Mouse (Mus musculus) small intestine, adult 2 months (tissue): ENCODE measurements around the gene Omg.

ENCODE experiments used
- CTCF ChIP-seq: fragments of 200-500 bp; IDR thresholded peaks from 2 replicates; pipeline ENCODE4 v1.5.1; 2012; ENCODE audit warnings: low read depth, mild to moderate bottlenecking, control low read depth, inconsistent platforms, low read length, moderate library complexity, mixed read lengths; ENCODE audit not compliant: insufficient replicate concordance, insufficient read length; ENCODE audit errors: extremely low read depth
- POLR2A ChIP-seq: fragments of 200-500 bp; IDR thresholded peaks from 2 replicates; pipeline ENCODE4 v1.6.1; 2012; ENCODE audit warnings: low read depth, mild to moderate bottlenecking, control low read depth, inconsistent platforms, low read length, moderate library complexity

DNA sequence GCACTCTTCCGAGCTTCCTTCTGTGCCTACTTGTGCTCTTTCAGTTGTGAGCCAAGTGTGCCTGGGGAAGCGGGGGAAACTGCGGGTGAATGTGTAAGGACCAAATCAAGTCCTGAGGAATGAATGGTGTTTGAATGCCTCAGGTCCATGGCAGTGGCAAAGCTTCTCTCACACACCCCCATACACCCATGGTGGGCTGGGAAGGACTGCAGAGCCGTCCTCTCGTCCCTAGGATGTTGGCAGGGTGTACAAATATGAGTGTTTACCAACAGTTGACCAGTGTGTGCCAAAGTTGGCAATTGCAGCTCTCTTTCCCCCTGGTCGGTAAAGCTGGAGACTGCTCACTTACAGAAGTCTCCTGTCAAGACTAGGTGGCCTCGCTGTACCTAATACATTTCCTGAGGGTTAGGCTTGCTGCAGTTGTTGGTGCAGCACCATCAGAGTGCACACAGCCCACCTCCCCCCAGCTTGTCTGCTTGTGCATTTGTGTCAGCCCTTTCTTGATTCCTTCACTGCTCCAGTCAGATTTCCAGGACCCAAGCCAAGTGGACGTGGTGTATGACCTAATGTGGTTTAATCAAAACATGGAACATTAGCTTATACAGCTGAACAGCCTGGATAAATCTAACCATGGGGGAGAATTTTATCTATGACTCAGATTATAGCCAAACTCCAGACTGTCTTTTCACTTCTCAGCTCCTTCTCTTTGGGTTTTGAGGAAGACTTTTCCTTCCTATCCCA lies 30.2 kb upstream of the Omg start:
- no peak for TF ChIP-seq POLR2A
- TF ChIP-seq CTCF, result no peak
